Mouse (Mus musculus) embryo, embryonic 10 days (tissue): ENCODE results near the gene Abcb1b.
A peak's percentile ranks its signal among the peaks of the same experiment; 100 is the strongest.
"Not testable (repeated sequence)": the region's sequence is repeated elsewhere in the genome, so short reads cannot be mapped to it uniquely, and the experiment has no call there.

Experiments
- DNase-seq: peaks from one replicate; pipeline ENCODE4 v3.0.0-alpha.2; 2015; ENCODE audit warnings: low spot score

Gene Abcb1b

GRCm38 (mm10) chr5:8797987-8798751 is at the start of gene Abcb1b:
Gene Abcb1b (plus strand): TSS chr5:8798147.
- DNase-seq: peak; percentile 43

- no peak for DNase-seq
Measured at GRCm38 (mm10) chr5:8772866-8773265, 25.1 kb upstream of the Abcb1b start.

GRCm38 (mm10) chr5:8778311-8778710 is 19.6 kb upstream of the Abcb1b start:
- no peak for DNase-seq

GRCm38 (mm10) chr5:8778751-8779150 is 19.2 kb upstream of the Abcb1b start:
- DNase-seq: no peak

- DNase-seq: no peak
Measured at GRCm38 (mm10) chr5:8792281-8792680, 5.7 kb upstream of the Abcb1b start.

GRCm38 (mm10) chr5:8798752-8799115 is 787 bp downstream of the Abcb1b start:
- no peak for DNase-seq

GRCm38 (mm10) chr5:8805742-8806141 is 7.8 kb downstream of the Abcb1b start:
- no peak for DNase-seq

GRCm38 (mm10) chr5:8807137-8808004 is 9.4 kb downstream of the Abcb1b start:
- no peak for DNase-seq

GRCm38 (mm10) chr5:8813872-8814271 is 15.9 kb downstream of the Abcb1b start:
- no peak for DNase-seq

GRCm38 (mm10) chr5:8819635-8820591 is 22.0 kb downstream of the Abcb1b start:
- peak; percentile 56 for DNase-seq

GRCm38 (mm10) chr5:8820592-8821104 is 22.7 kb downstream of the Abcb1b start:
- DNase-seq: not testable (repeated sequence)

- no peak for DNase-seq
Measured at GRCm38 (mm10) chr5:8838661-8839438, 40.9 kb downstream of the Abcb1b start.

- no peak for DNase-seq
Measured at GRCm38 (mm10) chr5:8839651-8840050, 41.7 kb downstream of the Abcb1b start.

GRCm38 (mm10) chr5:8840887-8841286 is 42.9 kb downstream of the Abcb1b start:
- peak; percentile 77 for DNase-seq

GRCm38 (mm10) chr5:8842815-8843214 is 44.9 kb downstream of the Abcb1b start:
- peak; percentile 31 for DNase-seq

GRCm38 (mm10) chr5:8848607-8849575 is 50.9 kb downstream of the Abcb1b start:
- DNase-seq: not testable (repeated sequence)

GRCm38 (mm10) chr5:8850851-8851250 is 52.9 kb downstream of the Abcb1b start:
- no peak for DNase-seq

GRCm38 (mm10) chr5:8857201-8857600 is 59.3 kb downstream of the Abcb1b start:
- no peak for DNase-seq

- no peak for DNase-seq
Measured at GRCm38 (mm10) chr5:8861811-8862210, 63.9 kb downstream of the Abcb1b start.
